Mouse (Mus musculus) forebrain, embryonic 12.5 days (tissue): ENCODE measurements around the gene Plxna4. TPM values are rescaled to one million over a fixed set of nuclear protein-coding genes. Genes with fewer than 3 reads are reported as not detected.

Source experiments
- ATAC-seq: fragments of 200-750 bp; cut with Nextera tagmentation; 2 replicates; pipeline ENCODE4 v1.8.0; 2017; ENCODE audit warnings: moderate TSS enrichment; ENCODE audit not compliant: low FRiP score
- H3K27ac ChIP-seq: fragments of 300-500 bp; sonication (generic); 2 replicates; pipeline ENCODE4 v1.5.1; 2016; ENCODE audit warnings: mild to moderate bottlenecking
- H3K27me3 ChIP-seq: fragments of 300-500 bp; sonication (generic); 2 replicates; pipeline ENCODE4 v1.6.1; 2016; ENCODE audit warnings: mild to moderate bottlenecking
- H3K36me3 ChIP-seq: fragments of 300-500 bp; sonication (generic); replicated peaks from 2 replicates; pipeline ENCODE4 v1.6.1; 2016; ENCODE audit warnings: mild to moderate bottlenecking
- H3K4me1 ChIP-seq: fragments of 300-500 bp; sonication (generic); 2 replicates; pipeline ENCODE4 v1.6.1; 2016
- H3K4me2 ChIP-seq: fragments of 300-500 bp; sonication (generic); 2 replicates; pipeline ENCODE4 v1.6.1; 2016; ENCODE audit warnings: mild to moderate bottlenecking, moderate library complexity
- H3K4me3 ChIP-seq: fragments of 300-500 bp; sonication (generic); replicated peaks from 2 replicates; pipeline ENCODE4 v1.5.1; 2016; ENCODE audit warnings: mild to moderate bottlenecking
- H3K9ac ChIP-seq: fragments of 300-500 bp; sonication (generic); 2 replicates; pipeline ENCODE4 v1.6.1; 2016; ENCODE audit warnings: mild to moderate bottlenecking
- H3K9me3 ChIP-seq: fragments of 300-500 bp; sonication (generic); 2 replicates; pipeline ENCODE4 v1.6.1; 2016
- WGBS: fragments of 180-500 bp; shearing (Covaris S2); methylation state at CpG from one replicate; pipeline ENCODE4 v1.1.7; 2016; 5-methylcytosine and 5-hydroxymethylcytosine counted together
- polyA plus RNA-seq: library from polyadenylated mRNA; unstranded; fragments of >200 nt; fragmentation: Nextera tagmentation; extraction: Ambion mirVana; gene quantifications from 2 replicates; pipeline ENCODE4 v1.2.1, GENCODE M21; 2016

The Plxna4 gene
- polyA plus RNA-seq, 1 experiment from 2014 or later: 9.2 TPM

DNA sequence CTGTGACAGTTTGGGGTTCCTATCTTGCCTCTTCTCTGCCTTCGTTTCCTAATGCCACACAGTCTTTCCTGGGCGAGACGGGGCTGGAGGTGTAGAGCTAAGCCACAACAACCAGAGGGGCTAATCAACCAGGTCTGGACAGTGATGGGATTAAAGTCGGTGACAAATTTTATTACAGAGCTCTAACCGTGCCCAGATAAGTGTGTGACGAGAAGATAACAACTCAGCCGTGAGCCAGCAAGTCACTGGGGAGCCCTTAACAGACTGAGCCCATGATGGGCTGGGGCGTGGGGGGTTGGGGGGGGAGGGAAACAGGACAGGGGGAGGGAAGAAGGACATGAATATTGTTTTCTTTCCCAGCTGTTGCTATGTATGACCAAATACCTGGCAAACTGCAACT lies 123.4 kb downstream of the Plxna4 start:
- no peaks in the 10 kb centered on the region for H3K36me3 ChIP-seq
- no peak overlapping the region for H3K4me2 ChIP-seq
- 74% methylated on average over 8 of the region's 8 CpGs for WGBS
- no peak overlapping the region for H3K4me3 ChIP-seq
- no peak for ATAC-seq
- H3K4me1 ChIP-seq: peaks cover 12% of the 10 kb centered on the region; the same call in 1 of the 2 replicates
- no peaks in the 10 kb centered on the region for H3K9me3 ChIP-seq
- H3K9ac ChIP-seq: no peak overlapping the region
- no peak overlapping the region for H3K27ac ChIP-seq
- no peaks in the 10 kb centered on the region for H3K27me3 ChIP-seq

DNA sequence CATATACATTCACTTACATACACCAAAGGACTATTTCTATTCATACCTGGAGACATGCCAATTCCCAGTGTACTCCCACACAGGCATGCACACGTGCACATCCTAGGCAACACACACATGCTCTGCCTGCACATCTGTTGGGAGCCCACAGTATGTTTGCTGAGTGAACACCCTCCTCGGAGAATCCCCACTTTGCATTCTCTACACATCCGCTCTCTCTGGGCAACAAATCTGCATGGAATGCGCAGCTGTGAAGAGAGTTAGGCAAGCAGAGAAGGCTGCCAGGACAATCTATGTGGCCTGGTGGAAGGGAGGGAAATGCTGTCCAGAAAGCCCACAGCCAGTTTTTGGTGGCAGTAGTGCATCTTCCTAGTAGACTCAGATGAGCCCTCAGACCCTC lies 123.9 kb downstream of the Plxna4 start:
- Histone ChIP-seq H3K27ac (no peak overlapping the region), H3K4me2 (no peak overlapping the region), H3K27me3 (no peaks in the 10 kb centered on the region), H3K36me3 (no peaks in the 10 kb centered on the region), H3K9me3 (no peaks in the 10 kb centered on the region), H3K9ac (no peak overlapping the region), H3K4me1 (peaks cover 12% of the 10 kb centered on the region; the same call in 1 of the 2 replicates), H3K4me3 (no peak overlapping the region)
- WGBS: 82% methylated on average over 4 of the region's 4 CpGs
- ATAC-seq: no peak

DNA sequence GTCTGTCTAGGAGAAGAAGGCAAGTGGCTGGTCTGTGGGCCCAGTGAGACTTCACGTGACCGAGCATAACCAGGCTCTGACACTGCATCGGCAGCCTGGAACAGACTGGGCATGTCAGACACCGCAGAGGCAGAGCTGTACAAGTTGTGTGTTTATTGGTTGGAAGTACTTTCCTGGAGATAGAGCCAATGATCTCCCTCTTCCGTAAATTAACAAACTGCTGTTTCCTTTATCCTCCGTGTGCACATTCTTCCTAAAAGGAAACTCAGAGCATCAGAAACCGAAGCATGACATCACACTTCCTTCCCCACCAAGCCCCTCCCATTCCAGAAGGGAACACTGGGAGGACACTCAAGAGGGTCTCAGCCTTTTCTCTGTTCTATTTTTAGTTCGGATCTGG lies 127.6 kb downstream of the Plxna4 start:
- Histone ChIP-seq H3K9me3 (no peaks in the 10 kb centered on the region), H3K27ac (no peak overlapping the region), H3K4me3 (no peak overlapping the region), H3K27me3 (no peaks in the 10 kb centered on the region), H3K4me1 (peaks cover 9% of the 10 kb centered on the region; the same call in 1 of the 2 replicates), H3K4me2 (no peak overlapping the region), H3K9ac (no peak overlapping the region), H3K36me3 (no peaks in the 10 kb centered on the region)
- WGBS: 90% methylated on average over 8 of the region's 8 CpGs
- ATAC-seq: no peak

DNA sequence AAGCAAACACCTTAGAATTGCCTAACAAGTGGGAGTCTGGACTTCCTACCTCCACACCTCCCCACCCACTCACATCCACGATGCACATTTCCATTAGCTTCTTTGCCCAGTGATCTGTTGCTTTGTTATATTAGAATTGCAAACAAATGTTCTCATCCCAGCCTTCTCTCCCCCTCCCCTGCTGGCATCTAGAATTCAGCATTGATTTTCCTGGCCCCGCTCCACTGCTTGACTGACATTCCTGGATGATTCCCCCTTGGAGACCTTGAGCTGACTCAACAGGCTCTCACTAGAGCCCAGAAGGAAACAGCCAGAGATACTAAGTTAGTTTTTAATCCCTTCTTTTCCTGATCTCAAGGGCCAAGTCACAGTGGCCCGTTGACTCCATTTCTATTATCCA lies 131.4 kb downstream of the Plxna4 start:
- 83% methylated on average over 3 of the region's 3 CpGs for WGBS
- Histone ChIP-seq H3K27me3 (no peaks in the 10 kb centered on the region), H3K9me3 (no peaks in the 10 kb centered on the region), H3K4me3 (no peak overlapping the region), H3K4me2 (no peak overlapping the region), H3K9ac (no peak overlapping the region), H3K36me3 (no peaks in the 10 kb centered on the region), H3K4me1 (no peaks in the 10 kb centered on the region), H3K27ac (no peak overlapping the region)
- ATAC-seq: no peak

DNA sequence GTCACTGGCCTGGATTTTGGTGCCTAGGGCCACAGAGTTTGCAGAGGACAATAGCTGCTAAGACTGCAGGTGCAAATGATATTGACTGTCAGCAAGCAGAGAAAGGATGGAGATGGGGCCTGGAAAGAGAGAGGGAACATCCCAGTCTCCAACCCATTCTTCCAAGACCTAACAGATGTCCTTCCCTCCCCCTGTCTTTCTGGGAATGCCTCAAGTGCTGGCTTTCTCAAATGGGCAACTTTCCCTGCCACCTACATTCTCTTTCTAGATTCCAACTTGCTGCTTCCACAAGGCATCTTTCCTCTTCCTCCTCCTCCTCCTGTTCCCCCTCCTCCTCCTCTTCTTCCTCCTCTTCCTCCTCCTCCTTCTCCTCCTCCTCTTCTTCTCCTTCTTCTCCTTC lies 136.1 kb downstream of the Plxna4 start:
- no peak for ATAC-seq
- H3K27me3 ChIP-seq: no peaks in the 10 kb centered on the region
- no peaks in the 10 kb centered on the region for H3K4me1 ChIP-seq

DNA sequence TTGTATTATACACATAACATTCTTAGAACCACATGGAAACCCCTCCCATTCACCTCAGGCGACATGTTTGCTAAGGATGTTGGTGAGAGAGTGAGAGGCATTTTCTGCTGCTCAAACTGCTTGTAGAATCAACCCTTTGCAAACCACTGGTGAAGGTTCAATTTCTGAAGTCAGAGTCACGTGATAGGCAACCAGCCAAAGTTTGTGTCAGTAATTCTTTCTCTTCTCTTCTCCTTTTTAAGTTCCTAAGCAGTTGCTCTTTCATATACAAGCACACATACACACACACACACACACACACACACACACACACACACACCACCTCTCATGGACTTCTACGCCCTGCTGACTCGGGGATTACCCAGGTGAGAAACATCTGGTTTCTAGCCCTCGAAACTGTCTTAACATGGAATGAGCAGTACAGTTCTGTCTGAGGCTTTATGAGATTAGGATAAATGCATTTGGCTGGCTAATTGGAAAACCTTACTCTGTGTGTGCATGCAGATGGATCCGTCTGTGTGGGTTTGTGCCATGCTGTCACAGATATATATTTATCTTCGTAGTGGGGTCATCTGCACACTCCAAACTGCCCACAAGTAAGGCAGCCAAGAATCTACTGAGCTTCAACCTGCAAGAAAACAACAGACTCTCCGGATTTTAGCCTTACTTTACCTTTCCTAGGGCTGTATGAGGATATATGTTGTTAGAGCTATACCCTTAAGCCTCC lies 138.6 kb downstream of the Plxna4 start:
- Histone ChIP-seq H3K9ac (no peak overlapping the region), H3K4me2 (no peak overlapping the region), H3K4me3 (no peak overlapping the region), H3K4me1 (no peaks in the 10 kb centered on the region), H3K9me3 (no peaks in the 10 kb centered on the region), H3K27me3 (no peaks in the 10 kb centered on the region), H3K27ac (no peak overlapping the region), H3K36me3 (no peaks in the 10 kb centered on the region)
- 83% methylated on average over 8 of the region's 8 CpGs for WGBS
- ATAC-seq: no peak

More for the DNA sequence above, 136.1 kb downstream of the Plxna4 start:
- Histone ChIP-seq H3K9me3 (no peaks in the 10 kb centered on the region), H3K36me3 (no peaks in the 10 kb centered on the region), H3K27ac (no peak overlapping the region), H3K9ac (no peak overlapping the region), H3K4me2 (no peak overlapping the region), H3K4me3 (no peak overlapping the region)

DNA sequence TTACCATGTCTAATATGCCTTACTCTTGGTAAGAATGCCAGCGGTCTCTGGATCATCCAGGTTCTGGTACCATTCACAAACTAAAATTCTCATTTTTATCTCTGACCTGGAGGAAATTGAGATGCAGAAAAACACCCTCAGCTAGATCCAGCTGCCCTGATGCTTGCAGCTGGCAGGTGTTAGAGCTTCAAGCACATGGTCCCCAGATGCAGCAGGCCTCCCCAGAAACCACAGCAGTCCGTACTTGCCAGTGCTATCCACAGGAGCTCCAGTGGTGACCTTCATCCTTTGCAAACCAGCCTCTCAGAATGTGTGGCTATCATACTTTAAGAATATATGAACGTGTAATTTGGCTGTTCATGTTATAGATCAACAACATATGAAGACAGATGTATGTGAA lies 139.2 kb downstream of the Plxna4 start:
- ATAC-seq: no peak
- no peak overlapping the region for H3K4me2 ChIP-seq
- H3K4me1 ChIP-seq: no peaks in the 10 kb centered on the region
- no peaks in the 10 kb centered on the region for H3K9me3 ChIP-seq
- no peaks in the 10 kb centered on the region for H3K27me3 ChIP-seq
- H3K4me3 ChIP-seq: no peak overlapping the region
- no peak overlapping the region for H3K9ac ChIP-seq
- 79% methylated on average over 3 of the region's 3 CpGs for WGBS
- H3K36me3 ChIP-seq: no peaks in the 10 kb centered on the region
- H3K27ac ChIP-seq: no peak overlapping the region

DNA sequence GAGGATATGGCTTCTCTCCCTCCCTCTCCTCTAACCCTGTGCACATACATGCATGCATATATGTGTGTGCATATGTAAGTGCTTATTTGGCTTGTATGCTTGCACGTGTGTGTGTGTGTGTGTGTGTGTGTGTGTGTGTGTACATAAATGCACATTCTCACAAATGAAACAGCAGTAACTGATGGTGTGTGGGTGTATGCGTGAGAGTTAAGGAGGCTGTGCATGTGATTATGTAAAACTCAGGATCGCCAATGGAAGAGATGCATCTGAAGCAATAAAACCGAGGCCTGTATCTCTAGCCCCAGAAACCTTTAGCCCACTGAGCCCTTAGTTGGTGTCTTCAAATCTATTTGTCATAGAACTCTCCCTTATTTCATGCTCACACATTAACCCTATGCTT lies 141.7 kb downstream of the Plxna4 start:
- no peaks in the 10 kb centered on the region for H3K36me3 ChIP-seq
- H3K9me3 ChIP-seq: no peaks in the 10 kb centered on the region
- H3K4me1 ChIP-seq: no peaks in the 10 kb centered on the region
- no peak overlapping the region for H3K4me2 ChIP-seq
- H3K27ac ChIP-seq: no peak overlapping the region
- ATAC-seq: no peak
- H3K27me3 ChIP-seq: no peaks in the 10 kb centered on the region
- no peak overlapping the region for H3K9ac ChIP-seq
- 81% methylated on average over 4 of the region's 4 CpGs for WGBS
- H3K4me3 ChIP-seq: no peak overlapping the region

DNA sequence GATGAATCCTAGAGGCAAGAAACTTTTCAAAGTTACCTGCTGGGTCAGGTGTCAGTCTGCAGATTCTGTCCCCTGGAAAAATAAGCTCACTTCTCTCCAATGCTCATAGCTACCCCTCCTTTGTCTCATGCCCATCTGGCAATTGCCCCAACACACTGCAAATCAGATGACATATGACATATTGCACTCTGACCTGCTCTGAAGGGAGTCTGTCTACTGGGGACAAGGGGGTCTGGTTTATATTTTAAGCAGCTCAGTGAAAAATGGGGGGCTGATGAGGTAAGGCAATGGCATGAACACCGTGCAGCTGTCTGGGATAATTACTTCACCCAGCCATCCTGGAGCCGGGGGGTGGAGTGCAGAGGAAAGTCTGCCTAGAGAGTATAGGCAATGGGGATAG lies 142.7 kb downstream of the Plxna4 start:
- Histone ChIP-seq H3K9ac (no peak overlapping the region), H3K4me2 (no peak overlapping the region), H3K4me3 (no peak overlapping the region), H3K4me1 (no peaks in the 10 kb centered on the region), H3K27me3 (no peaks in the 10 kb centered on the region), H3K9me3 (no peaks in the 10 kb centered on the region), H3K27ac (no peak overlapping the region), H3K36me3 (no peaks in the 10 kb centered on the region)
- ATAC-seq: no peak
- 72% methylated on average over 2 of the region's 2 CpGs for WGBS

DNA sequence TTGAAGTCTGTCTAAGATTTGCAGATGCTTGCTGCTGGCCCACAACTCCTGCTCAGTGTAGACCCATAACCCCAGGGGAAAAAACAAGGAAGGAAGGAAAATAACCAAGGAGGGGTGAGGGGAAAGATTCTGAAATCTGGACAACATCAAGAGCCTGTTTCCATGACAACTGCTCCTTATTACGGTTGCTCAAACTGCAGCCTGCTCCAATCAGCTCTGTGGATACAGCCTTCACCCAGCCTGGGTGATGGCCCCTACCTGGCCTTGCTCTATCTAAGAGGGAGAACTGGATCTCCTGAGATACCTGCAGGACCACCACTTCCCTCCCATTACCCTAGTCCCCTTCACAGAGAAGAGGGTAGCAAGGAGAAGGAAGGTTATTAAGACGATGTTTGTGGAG lies 143.6 kb downstream of the Plxna4 start:
- H3K4me3 ChIP-seq: no peak overlapping the region
- H3K27me3 ChIP-seq: no peaks in the 10 kb centered on the region
- WGBS: 74% methylated on average over 2 of the region's 2 CpGs
- no peak overlapping the region for H3K9ac ChIP-seq
- no peaks in the 10 kb centered on the region for H3K4me1 ChIP-seq
- no peak overlapping the region for H3K27ac ChIP-seq
- no peaks in the 10 kb centered on the region for H3K9me3 ChIP-seq
- H3K4me2 ChIP-seq: no peak overlapping the region
- no peaks in the 10 kb centered on the region for H3K36me3 ChIP-seq
- ATAC-seq: no peak

DNA sequence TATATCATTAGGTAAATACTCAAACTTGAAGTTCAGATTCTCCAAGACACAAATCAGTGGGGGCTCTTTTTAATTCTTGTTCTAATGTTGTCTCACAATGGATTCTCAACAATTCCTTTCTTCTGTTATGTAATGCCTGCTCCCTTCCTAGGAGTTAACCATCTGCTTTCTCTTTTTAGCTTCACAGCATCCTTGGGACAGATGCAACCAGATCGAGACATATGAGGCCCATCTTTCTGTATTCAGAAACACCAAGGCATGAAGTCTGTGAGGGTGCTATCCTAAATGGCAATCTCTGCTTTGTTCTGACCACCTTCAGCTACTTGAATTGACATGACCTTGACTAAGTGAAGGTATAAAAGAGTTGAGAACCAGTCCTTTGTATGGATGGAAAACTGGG lies 144.3 kb downstream of the Plxna4 start:
- Histone ChIP-seq H3K27ac (no peak overlapping the region), H3K27me3 (no peaks in the 10 kb centered on the region), H3K36me3 (no peaks in the 10 kb centered on the region), H3K4me1 (no peaks in the 10 kb centered on the region), H3K9ac (no peak overlapping the region), H3K9me3 (no peaks in the 10 kb centered on the region), H3K4me2 (no peak overlapping the region), H3K4me3 (no peak overlapping the region)
- WGBS: 79% methylated on average over 1 of the region's 1 CpGs
- no peak for ATAC-seq

DNA sequence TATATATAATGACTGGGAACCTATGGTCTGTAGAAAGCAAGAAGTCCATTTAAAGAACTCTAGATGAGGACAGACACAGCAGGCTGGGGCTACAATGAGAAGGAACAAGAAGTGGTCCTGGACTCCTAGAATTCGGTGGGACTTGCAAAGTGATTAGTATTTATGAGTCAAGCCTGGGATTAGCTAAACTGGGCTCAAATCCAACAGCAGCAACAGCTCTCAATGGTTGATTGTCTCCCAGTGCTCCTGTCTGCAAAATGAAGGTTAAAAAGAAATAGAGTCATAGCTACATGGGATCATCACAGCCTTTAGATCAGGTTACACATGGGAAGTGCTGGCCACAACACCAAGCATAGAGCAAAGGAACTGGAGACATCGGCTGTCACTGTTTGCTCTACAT lies 148.6 kb downstream of the Plxna4 start:
- Histone ChIP-seq H3K36me3 (no peaks in the 10 kb centered on the region), H3K27me3 (no peaks in the 10 kb centered on the region), H3K4me3 (no peak overlapping the region), H3K4me2 (no peak overlapping the region), H3K4me1 (peaks cover 3% of the 10 kb centered on the region; the same call in 1 of the 2 replicates), H3K9ac (no peak overlapping the region), H3K27ac (no peak overlapping the region), H3K9me3 (no peaks in the 10 kb centered on the region)
- ATAC-seq: no peak
- WGBS: 86% methylated on average over 2 of the region's 2 CpGs

DNA sequence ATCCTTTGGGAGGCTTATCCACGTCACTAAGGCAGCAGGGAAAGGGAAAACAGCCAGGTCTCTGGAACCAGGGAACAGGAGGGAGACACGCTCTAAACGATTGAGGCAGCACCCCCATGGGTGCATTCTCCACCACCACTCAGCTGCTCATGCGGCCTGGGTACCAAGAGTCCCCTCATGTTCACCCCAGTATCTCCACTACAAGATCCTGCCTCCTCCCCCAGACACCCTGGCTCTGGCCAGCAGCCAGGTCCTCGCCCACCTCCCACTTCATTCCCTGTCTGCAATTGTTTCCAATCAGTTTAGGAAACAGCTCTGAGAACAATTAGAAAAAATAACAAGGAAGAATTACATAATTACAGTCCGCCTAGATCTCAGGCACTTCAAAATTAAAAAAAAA lies 150.8 kb downstream of the Plxna4 start:
- H3K4me1 ChIP-seq: peaks cover 3% of the 10 kb centered on the region; the same call in 1 of the 2 replicates
- no peak overlapping the region for H3K4me2 ChIP-seq
- no peaks in the 10 kb centered on the region for H3K36me3 ChIP-seq
- WGBS: 73% methylated on average over 6 of the region's 6 CpGs
- H3K27me3 ChIP-seq: no peaks in the 10 kb centered on the region
- H3K27ac ChIP-seq: no peak overlapping the region
- no peak for ATAC-seq
- no peak overlapping the region for H3K4me3 ChIP-seq
- H3K9me3 ChIP-seq: no peaks in the 10 kb centered on the region
- H3K9ac ChIP-seq: no peak overlapping the region
